Mouse (Mus musculus) inflammation-experienced regulatory T-cells, adult 6 months (primary cell): ENCODE measurements around the gene Tox4. TPM values are rescaled to one million over a fixed set of nuclear protein-coding genes. Genes with fewer than 3 reads are reported as not detected.
"Not testable (repeated sequence)": the region's sequence is repeated elsewhere in the genome, so short reads cannot be mapped to it uniquely, and the experiment has no call there.

ENCODE experiments used
- ATAC-seq: one replicate; pipeline ENCODE4 v1.8.0; 2017
- polyA plus RNA-seq, 3 experiments: library from polyadenylated mRNA; unstranded; fragments of 100-300 nt; shearing (Covaris generic); gene quantifications; one replicate each; pipeline ENCODE4 v1.2.1; 2017

The Tox4 gene
- polyA plus RNA-seq = 10 to 100 TPM; 72.4 to 95.3 (median 75.9) TPM

DNA sequence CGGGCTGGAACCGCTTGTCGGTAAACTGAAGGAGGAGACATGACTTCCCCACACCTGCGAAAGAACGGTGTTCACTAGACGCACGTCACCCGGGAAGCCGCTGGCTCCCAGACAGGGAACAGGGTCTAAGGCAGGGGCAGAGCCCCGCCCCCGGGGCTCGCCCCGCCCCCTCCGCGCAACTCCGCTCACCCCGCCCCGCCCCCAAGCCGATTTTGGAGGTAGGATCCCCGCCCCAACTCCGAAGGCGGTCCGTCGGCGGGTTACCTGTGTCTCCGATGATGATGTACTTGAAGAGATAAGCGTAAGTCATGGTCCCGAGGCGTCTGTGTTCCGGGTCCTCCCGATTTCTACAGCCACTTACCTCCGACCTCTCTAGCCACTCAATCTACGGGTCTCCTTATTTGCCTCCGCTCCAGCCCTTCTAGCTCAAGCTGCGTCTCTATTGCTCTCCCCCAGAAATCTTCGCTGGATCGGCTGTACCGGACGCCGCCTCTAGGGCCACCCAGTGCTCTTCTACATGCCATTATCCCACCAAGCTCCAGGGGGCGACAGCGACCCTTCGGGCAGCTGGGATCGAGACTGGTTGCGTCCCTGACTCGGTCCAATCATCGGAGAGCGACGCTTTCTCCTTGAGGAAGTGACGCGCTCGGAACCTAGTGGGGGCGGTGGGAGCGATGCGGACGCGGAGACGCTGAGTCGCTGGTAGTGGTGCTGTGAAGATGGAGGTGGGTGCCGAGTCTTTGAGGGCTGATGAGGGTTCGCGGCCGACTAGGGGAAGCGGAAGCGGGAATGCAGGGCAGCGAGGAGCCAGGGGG, at the start of gene Tox4, which contains the start of gene Rab2b:
TSS of gene Tox4 (plus strand) at position 215 of the 815 bp plus-strand sequence.
TSS of gene Rab2b (minus strand) at position 614 of the 815 bp plus-strand sequence.
- ATAC-seq = peak; percentile 95

- ATAC-seq = no peak
These were observed 46.7 kb upstream of the Tox4 start for GRCm38 (mm10) chr14:52232249-52232648.

DNA sequence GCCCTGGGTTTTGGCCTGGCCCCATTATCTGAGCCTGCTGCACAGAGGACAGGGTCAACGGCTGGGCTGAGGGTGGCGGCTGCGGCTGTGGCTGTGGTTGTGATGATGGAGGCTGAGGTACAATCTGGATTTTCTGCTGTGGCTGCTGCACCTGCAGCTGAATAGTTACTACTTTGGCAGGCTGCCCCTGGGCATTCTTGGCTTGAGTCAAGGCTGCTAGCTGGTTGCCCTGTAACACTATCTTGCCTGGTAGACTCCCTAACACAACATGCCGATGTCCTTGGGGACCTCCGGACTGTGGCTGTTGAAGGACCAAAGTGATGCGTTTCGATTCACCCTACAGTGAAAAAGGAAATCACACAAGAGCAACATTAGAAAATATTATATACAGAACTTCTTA, 43.8 kb upstream of the Tox4 start:
- ATAC-seq = no peak

DNA sequence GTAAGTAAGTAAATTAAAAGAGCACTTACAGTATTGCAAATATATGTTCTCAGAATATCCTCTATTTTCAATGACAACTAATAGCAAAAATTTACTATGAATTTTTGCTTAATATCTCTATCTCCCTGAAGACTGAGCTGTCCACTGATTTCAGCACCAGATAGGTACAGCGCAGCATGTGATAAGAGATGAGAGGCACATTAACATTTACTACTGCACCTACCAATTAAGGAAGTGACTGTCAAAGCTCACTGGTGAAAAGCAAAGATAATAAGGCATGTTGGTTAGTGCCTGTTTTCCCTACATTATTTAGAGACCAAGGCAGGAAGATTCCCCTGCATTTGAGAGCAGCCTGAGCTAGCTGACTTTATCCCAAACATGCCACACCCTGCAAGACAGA, 42.7 kb upstream of the Tox4 start:
- no peak for ATAC-seq

GRCm38 (mm10) chr14:52244041-52244689, 34.8 kb upstream of the Tox4 start:
- ATAC-seq = peak; percentile 100

GRCm38 (mm10) chr14:52244690-52245042, 34.3 kb upstream of the Tox4 start:
- ATAC-seq = no peak

DNA sequence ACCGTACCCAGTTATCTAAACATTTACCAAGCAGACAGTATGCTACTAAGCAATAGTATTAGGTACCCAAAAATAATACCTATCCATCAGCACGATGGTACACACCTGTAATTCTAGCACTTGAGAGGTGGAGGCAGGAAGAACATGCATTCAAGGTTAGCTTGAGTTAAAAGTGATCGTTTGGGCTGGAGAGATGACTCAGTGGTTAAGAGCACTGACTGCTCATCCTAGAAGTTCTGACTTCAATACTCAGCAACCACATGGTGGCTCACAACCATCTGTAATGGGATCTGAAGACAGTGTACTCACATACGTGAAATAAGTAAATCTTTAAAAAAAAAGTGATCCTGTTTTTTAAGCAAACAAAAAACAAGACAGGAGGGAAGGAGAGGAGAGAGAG, 32.8 kb upstream of the Tox4 start:
- no peak for ATAC-seq

GRCm38 (mm10) chr14:52256311-52257175, 22.4 kb upstream of the Tox4 start:
- ATAC-seq = no peak

- ATAC-seq = peak; percentile 97
These were observed 21.3 kb upstream of the Tox4 start, which contains the start of gene Chd8 for GRCm38 (mm10) chr14:52257484-52258213. Chd8 (minus strand) TSS chr14:52257780.

GRCm38 (mm10) chr14:52272781-52273180, 6.2 kb upstream of the Tox4 start:
- peak; percentile 48 for ATAC-seq

- no peak for ATAC-seq
These were observed 1.7 kb upstream of the Tox4 start for GRCm38 (mm10) chr14:52277210-52277609.

- ATAC-seq = no peak
These were observed 788 bp downstream of the Tox4 start for GRCm38 (mm10) chr14:52279747-52280120.

GRCm38 (mm10) chr14:52283629-52284028, 4.7 kb downstream of the Tox4 start:
- ATAC-seq = no peak

DNA sequence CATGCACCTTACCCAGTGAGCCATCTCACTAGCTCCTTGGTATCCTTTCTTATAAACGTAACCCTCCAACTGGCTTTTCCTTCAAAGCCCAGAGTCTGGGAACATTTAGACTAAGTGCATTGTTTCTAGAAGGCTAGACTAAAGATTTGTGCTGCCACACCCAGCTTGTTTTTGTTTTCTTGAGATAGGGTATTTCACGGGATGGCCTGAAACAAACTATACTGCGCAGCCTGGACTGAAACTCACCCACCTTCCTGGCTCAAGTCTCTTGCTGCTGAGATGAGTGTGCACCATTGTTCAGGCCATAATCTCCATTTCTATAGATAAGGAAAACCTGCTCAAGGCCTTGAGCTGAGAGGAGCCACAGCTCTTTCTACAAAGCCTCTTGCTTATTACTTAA, 5.2 kb downstream of the Tox4 start:
- no peak for ATAC-seq

GRCm38 (mm10) chr14:52295558-52296264, 16.8 kb downstream of the Tox4 start:
- ATAC-seq = peak; percentile 75

GRCm38 (mm10) chr14:52303517-52303916, 24.6 kb downstream of the Tox4 start:
- ATAC-seq = not testable (repeated sequence)

DNA sequence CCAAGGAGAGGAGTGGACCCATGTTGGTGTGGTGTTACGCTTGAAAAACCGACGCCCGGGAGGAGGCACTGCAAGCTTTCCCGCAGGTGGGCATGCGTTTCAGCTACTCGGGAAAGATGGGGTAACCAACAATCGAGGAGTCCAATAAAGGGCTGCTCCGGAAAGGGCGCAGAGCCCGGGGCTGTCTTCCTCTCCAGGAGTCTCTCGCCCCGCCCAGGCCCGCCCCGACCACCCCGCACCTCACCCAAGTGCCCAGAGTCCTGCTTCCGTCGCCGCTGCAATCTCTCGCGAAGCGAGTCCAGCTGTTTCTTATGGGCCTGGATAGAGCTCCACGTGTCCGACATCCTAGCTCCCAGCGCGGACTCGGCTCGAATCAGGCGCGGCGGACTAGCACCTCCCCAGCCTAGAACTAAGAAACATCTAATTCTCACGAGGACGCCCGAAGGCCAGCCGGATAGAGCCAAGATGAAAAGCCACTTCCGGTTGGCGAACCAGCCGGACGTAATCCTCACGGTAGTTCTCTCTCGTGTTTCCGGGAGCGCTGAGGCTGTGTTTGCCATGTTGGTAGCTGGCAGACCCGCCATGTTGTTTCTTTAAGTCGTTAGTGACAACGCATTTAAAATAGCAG, 25.8 kb downstream of the Tox4 start, which contains the start of gene Mettl3:
TSS of gene Mettl3 (minus strand) at position 485 of the 628 bp plus-strand sequence.
- peak; percentile 97 for ATAC-seq

DNA sequence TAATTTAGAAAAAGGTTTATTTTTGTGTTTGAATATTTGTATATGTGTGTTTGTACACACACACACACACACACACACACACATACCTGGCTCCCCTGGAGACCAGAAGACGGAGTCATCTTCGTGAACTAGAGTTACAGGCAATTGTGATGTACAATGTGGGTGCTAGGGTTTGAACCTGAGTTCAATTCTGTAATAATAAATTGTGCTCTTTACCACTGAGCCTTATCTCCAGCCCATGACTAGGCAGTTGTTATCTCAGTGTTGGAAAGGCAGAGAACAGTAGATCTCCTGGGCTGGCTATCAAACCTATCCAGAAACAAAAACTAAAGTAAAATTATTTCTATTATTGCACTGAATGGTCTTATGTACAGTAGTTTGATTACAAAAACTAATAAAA, 27.2 kb downstream of the Tox4 start:
- ATAC-seq = no peak

DNA sequence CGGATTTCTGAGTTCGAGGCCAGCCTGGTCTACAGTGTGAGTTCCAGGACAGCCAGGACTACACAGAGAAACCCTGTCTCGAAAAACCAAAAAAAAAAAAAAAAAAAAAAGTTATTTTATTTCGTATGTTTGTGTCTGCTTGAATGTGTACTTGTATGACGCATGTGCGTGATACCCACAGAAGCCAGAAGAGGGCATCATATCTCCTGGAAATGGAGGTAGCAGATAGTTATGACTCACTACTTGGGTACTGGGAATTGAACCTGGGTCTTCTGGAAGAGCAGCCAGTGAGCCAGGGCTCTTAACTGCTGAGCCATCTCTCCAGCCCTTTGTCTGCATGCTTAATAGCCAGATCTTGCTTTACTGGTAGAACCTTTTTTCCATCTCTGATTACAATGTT, 31.4 kb downstream of the Tox4 start:
- not testable (repeated sequence) for ATAC-seq

DNA sequence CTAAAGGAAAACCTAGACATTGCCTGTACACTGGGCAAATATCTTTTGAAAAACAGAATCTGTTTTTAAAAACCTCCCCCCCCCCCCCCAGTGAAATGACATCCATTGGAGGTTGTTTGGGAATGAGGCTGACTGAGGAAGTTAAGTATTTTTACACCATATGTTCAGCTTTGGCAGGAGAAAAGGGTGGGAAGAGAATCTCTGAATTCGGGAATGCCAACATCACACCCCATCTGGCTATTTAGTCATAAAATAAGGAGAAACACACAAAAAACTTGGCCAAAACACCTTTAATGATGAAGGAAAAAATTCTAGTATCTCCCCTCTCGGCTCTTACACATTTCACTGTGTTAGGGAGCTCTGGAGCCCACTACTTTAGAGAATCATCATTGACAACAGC, 32.0 kb downstream of the Tox4 start:
- ATAC-seq = no peak
